9 mouse cellular contexts compared by ENCODE assay signal in genomic region chr10:62881211-62881610, GRCm38 (mm10). TPM values are rescaled to one million over a fixed set of nuclear protein-coding genes. Genes with fewer than 3 reads are reported as not detected.
A peak's percentile ranks its signal among the peaks of the same experiment; 100 is the strongest.
DNase-seq lines count a peak whose midpoint lies in the region; TF ChIP-seq lines count a peak whose summit lies in the region.
"Had no signal": no experiment of that assay in that cellular context is flagged by ENCODE, and none has a peak within 500 bp of the region (broad histone marks: within the 10 kb centered on the region; RNA-seq: fewer than 3 reads in every experiment).

No protein-coding gene starts in this region.

- TF ChIP-seq EP300 in ES-Bruce4 (IDR thresholded peaks at IDR 0.05; ENCODE audit: insufficient read depth, low read depth, low read length) = no peak

- H3K9me3 ChIP-seq in ES-Bruce4 (replicated peaks; ENCODE audit: control insufficient read depth, insufficient read depth, low read length, poor library complexity, severe bottlenecking) = no peaks in the 10 kb centered on the region
- H3K9me3 ChIP-seq: lung, embryonic 15.5 days had no signal

- H3K27me3 ChIP-seq in ES-Bruce4 (ENCODE audit: control insufficient read depth, insufficient read depth, low read length, poor library complexity, severe bottlenecking) = no peaks in the 10 kb centered on the region
- H3K27me3 ChIP-seq: lung, embryonic 15.5 days had no signal

- no peak overlapping the region for H3K27ac ChIP-seq in left cerebral cortex, adult 2 months
- no peak overlapping the region for H3K27ac ChIP-seq in ES-Bruce4 (ENCODE audit: insufficient read depth, low read length)
- H3K27ac ChIP-seq in bone marrow macrophage, adult 2 months (ENCODE audit: insufficient read depth, low read depth, low read length) = no peak overlapping the region
- H3K27ac ChIP-seq: lung, embryonic 15.5 days had no signal

- TF ChIP-seq CTCF in left cerebral cortex, adult 2 months (IDR thresholded peaks at IDR 0.05) = peak; percentile 48
- peak; percentile 82 for TF ChIP-seq CTCF in ES-Bruce4 (IDR thresholded peaks at IDR 0.05; ENCODE audit: low read depth, low read length)
- TF ChIP-seq CTCF in bone marrow macrophage, adult 2 months (IDR thresholded peaks at IDR 0.05; ENCODE audit: low read depth, low read length) = peak; percentile 55; the same call in 1 of the 2 replicates

- no peak overlapping the region for H3K9ac ChIP-seq in ES-Bruce4 (ENCODE audit: low read depth, poor library complexity, severe bottlenecking)
- H3K9ac ChIP-seq: lung, embryonic 15.5 days had no signal

- TF ChIP-seq POLR2A in ES-Bruce4 (IDR thresholded peaks at IDR 0.05; ENCODE audit: insufficient read depth, low read length) = no peak
- TF ChIP-seq POLR2A in bone marrow macrophage, adult 2 months (IDR thresholded peaks at IDR 0.05; ENCODE audit: borderline replicate concordance, low read depth, low read length) = no peak

- H3K4me1 ChIP-seq in ES-Bruce4 (ENCODE audit: control insufficient read depth, insufficient read depth, low read length) = no peaks in the 10 kb centered on the region
- H3K4me1 ChIP-seq in bone marrow macrophage, adult 2 months (ENCODE audit: control insufficient read depth, insufficient read depth, low read length) = 0 out of 2 replicates have a peak, but pooled peaks cover 2% of the 10 kb centered on the region

- intact Hi-C loops in left cerebral cortex, adult 2 months (cut with DNase I) = no loop called here

- H3K4me3 ChIP-seq in left cerebral cortex, adult 2 months = no peak overlapping the region
- no peak overlapping the region for H3K4me3 ChIP-seq in ES-Bruce4 (ENCODE audit: low read depth, low read length)
- no peak overlapping the region for H3K4me3 ChIP-seq in bone marrow macrophage, adult 2 months (ENCODE audit: insufficient read depth, low read length)
- H3K4me3 ChIP-seq: lung, embryonic 15.5 days had no signal

- DNase-seq in left cerebral cortex, adult 2 months (ENCODE audit: extremely low spot score in 1 of 2, low spot score in 2 of 2) = no peak
- no peak for DNase-seq in left cerebral cortex, adult 9 months (ENCODE audit: low spot score in 2 of 2)
- DNase-seq in mesoderm, embryonic 11.5 days (ENCODE audit: low read depth, low spot score) = peak; percentile 54
- no peak for DNase-seq in layer of hippocampus, adult 18-20 months (ENCODE audit: low spot score in 2 of 2)
- DNase-seq in Muller cell, postnatal 12 days (ENCODE audit: inconsistent ontology term) = no peak
- DNase-seq: kidney, adult 8-10 months had no signal

- peaks cover 70% of the 10 kb centered on the region for H3K36me3 ChIP-seq in ES-Bruce4 (ENCODE audit: control insufficient read depth, insufficient read depth, low read length, poor library complexity, severe bottlenecking)

RNA-seq across cellular contexts. Expression of gene Tet1, which starts 27.6 kb away (rescaled TPM):
- 10 to 100 TPM; 14.4 to 15.4 TPM for total RNA-seq in left cerebral cortex, adult 2 months (2021)
- polyA plus RNA-seq in ES-Bruce4 (2011; ENCODE audit: insufficient read depth, insufficient read length, low read depth, missing spikeins) = 231 and 239 TPM in 2 replicates
- polyA plus RNA-seq in bone marrow macrophage, adult 2 months (2012; ENCODE audit: insufficient read depth, insufficient read length, missing spikeins) = 0.67 TPM in 1 of 2 replicates, not detected in the other
- 10 to 100 TPM in 1 of 2 experiments, 1 to 10 TPM in 1; 9.6 to 12.6 TPM for total RNA-seq in layer of hippocampus, adult 18-20 months (2021)

RNA-seq across cellular contexts. Expression of gene Slc25a16, which starts 39.2 kb away (rescaled TPM):
- 10 to 100 TPM; 36.4 to 38.5 TPM for total RNA-seq in left cerebral cortex, adult 2 months (2021)
- 11.3 and 11.6 TPM in 2 replicates for polyA plus RNA-seq in ES-Bruce4 (2011; ENCODE audit: insufficient read depth, insufficient read length, low read depth, missing spikeins)
- 15.1 and 17.3 TPM in 2 replicates for polyA plus RNA-seq in bone marrow macrophage, adult 2 months (2012; ENCODE audit: insufficient read depth, insufficient read length, missing spikeins)
- total RNA-seq in layer of hippocampus, adult 18-20 months (2021) = 10 to 100 TPM; 36.9 to 38.3 TPM
